Mouse (Mus musculus) heart, postnatal 0 days (tissue): ENCODE results near the gene Pbdc1. TPM values are rescaled to one million over a fixed set of nuclear protein-coding genes. Genes with fewer than 3 reads are reported as not detected.

Experiments used
- ATAC-seq: fragments of 200-750 bp; cut with Nextera tagmentation; 2 replicates; pipeline ENCODE4 v1.8.0; 2017; ENCODE audit warnings: low read depth, moderate number of reproducible peaks, moderate library complexity; ENCODE audit not compliant: insufficient read depth
- DNase-seq: peaks from one replicate; pipeline ENCODE4 v3.0.0-alpha.2; 2016; ENCODE audit warnings: low spot score
- H3K27ac ChIP-seq: fragments of 300-500 bp; sonication (generic); 2 replicates; pipeline ENCODE4 v1.5.1; 2014; ENCODE audit warnings: low read depth, mild to moderate bottlenecking
- H3K27me3 ChIP-seq: fragments of 300-500 bp; sonication (generic); 2 replicates; pipeline ENCODE4 v1.6.1; 2014; ENCODE audit warnings: low read length, mixed read lengths; ENCODE audit not compliant: control insufficient read depth, insufficient read depth
- H3K36me3 ChIP-seq: fragments of 300-500 bp; sonication (generic); replicated peaks from 2 replicates; pipeline ENCODE4 v1.6.1; 2014; ENCODE audit warnings: low read length, mixed read lengths; ENCODE audit not compliant: control insufficient read depth, insufficient read depth
- H3K4me1 ChIP-seq: fragments of 300-500 bp; sonication (generic); 2 replicates; pipeline ENCODE4 v1.6.1; 2014; ENCODE audit warnings: antibody characterized with exemption; ENCODE audit not compliant: control insufficient read depth, insufficient read depth
- H3K4me2 ChIP-seq: fragments of 300-500 bp; sonication (generic); 2 replicates; pipeline ENCODE4 v1.6.1; 2014; ENCODE audit warnings: low read depth, mild to moderate bottlenecking, low read length, moderate library complexity
- H3K4me3 ChIP-seq: fragments of 300-500 bp; sonication (generic); 2 replicates; pipeline ENCODE4 v1.5.1; 2014; ENCODE audit warnings: low read depth, low read length
- H3K9ac ChIP-seq: fragments of 300-500 bp; sonication (generic); replicated peaks from 2 replicates; pipeline ENCODE4 v1.6.1; 2014; ENCODE audit warnings: low read depth, low read length, mixed read lengths
- H3K9me3 ChIP-seq: fragments of 300-500 bp; sonication (generic); replicated peaks from 2 replicates; pipeline ENCODE4 v1.6.1; 2016; ENCODE audit warnings: low read length; ENCODE audit not compliant: control insufficient read depth
- CTCF ChIP-seq: IDR thresholded peaks from 2 replicates; pipeline ENCODE4 v1.5.1; 2016; ENCODE audit warnings: antibody characterized with exemption, control low read depth, low read depth
- EP300 ChIP-seq: IDR thresholded peaks from 2 replicates; pipeline ENCODE4 v1.6.1; 2016; ENCODE audit warnings: antibody characterized with exemption, low read depth
- WGBS: fragments of 180-500 bp; shearing (Covaris S2); extraction: QIAGEN DNeasy Blood & Tissue Kit; methylation state at CpG from one replicate; pipeline ENCODE4 v1.1.7; 2014; 5-methylcytosine and 5-hydroxymethylcytosine counted together
- polyA plus RNA-seq: library from polyadenylated mRNA; unstranded; fragments of >200 nt; fragmentation: Nextera tagmentation; extraction: Ambion mirVana; gene quantifications from 2 replicates; pipeline ENCODE4 v1.2.1, GENCODE M21; 2015
- total RNA-seq: library from RNA; depleted of rRNA; stranded (reverse); fragments of >200 nt; gene quantifications from 2 replicates; pipeline ENCODE4 v1.2.3, GENCODE M21; 2014; ENCODE audit warnings: low replicate concordance; rRNA removed

Pbdc1 gene
- total RNA-seq (13.7 and 20.7 TPM in 2 replicates), polyA plus RNA-seq (26.9 and 27.6 TPM in 2 replicates)

DNA sequence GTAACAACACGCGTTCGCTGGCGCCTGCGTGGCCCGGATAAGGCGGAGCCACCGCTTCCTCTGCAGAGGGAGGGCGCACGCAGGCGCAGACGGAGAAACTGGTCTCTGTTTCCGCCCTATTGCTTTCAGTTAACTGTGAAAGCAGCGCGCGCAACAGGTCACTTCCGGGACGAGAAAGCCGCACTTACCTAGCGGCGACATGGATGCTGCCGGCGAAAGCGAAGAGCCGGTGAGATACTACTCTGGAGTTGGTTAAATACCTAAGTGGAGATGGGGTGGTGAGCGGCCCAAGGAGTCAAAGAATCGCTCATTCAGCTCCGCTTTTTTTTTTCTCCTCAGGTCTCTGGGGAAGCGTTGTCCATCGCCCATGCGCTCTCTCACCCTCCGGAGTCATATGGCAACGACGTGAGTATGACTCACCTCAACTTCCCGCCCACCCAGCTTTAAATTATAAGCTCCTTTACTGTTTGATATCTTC is at the start of gene Pbdc1:
Pbdc1 (plus strand) TSS at position 142 of the 478 bp plus-strand sequence.
- peak; percentile 99 for ATAC-seq
- Histone ChIP-seq H3K4me2 (peak within 1 kb of the TSS; percentile 78), H3K36me3 (peaks cover 7% of the 10 kb centered on the region; the same call in 1 of the 2 replicates), H3K9me3 (no peaks in the 10 kb centered on the region), H3K4me1 (no peaks in the 10 kb centered on the region), H3K27me3 (no peaks in the 10 kb centered on the region), H3K4me3 (peak within 1 kb of the TSS; percentile 60), H3K27ac (peak within 1 kb of the TSS; percentile 61; the same call in 1 of the 2 replicates), H3K9ac (peak within 1 kb of the TSS; percentile 48)
- TF ChIP-seq CTCF (no peak), EP300 (no peak)
- WGBS, result 3% methylated on average over 35 of the region's 35 CpGs
- DNase-seq, result peak; percentile 92

GRCm38 (mm10) chrX:105037666-105038065 is 41.9 kb upstream of the Pbdc1 start:
- H3K36me3 ChIP-seq, result peaks cover 4% of the 10 kb centered on the region; the same call in 1 of the 2 replicates
- no peak for DNase-seq

DNA sequence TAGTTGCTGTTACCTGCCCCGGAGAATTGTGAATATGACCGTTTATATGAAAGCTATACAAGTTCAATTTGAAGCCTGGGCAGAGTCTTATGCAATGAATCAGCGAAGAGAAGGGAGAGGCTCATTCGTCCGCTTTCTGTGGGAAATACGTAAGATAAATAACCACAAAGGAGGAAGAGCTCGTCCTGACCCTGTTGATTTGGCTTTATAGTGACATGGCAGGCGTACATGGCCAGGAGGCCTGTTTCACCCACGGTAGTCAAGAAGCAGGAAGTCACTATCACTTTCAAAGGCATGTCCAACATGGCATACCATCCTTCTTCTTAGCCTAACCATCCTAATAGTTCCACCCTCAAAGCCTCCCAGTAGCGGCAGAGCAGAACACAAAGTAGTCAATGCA is 15.3 kb upstream of the Pbdc1 start:
- Histone ChIP-seq H3K4me2 (no peak overlapping the region), H3K27ac (no peak overlapping the region), H3K9ac (no peak overlapping the region), H3K36me3 (peaks cover 49% of the 10 kb centered on the region), H3K4me1 (no peaks in the 10 kb centered on the region), H3K9me3 (no peaks in the 10 kb centered on the region), H3K4me3 (no peak overlapping the region), H3K27me3 (no peaks in the 10 kb centered on the region)
- TF ChIP-seq CTCF (no peak), EP300 (no peak)
- 91% methylated on average over 10 of the region's 10 CpGs for WGBS
- ATAC-seq (no peak), DNase-seq (no peak)

More at GRCm38 (mm10) chrX:105037666-105038065, 41.9 kb upstream of the Pbdc1 start:
- H3K27me3 ChIP-seq, result no peaks in the 10 kb centered on the region
- H3K4me2 ChIP-seq, result no peak overlapping the region
- no peak overlapping the region for H3K9ac ChIP-seq
- H3K4me3 ChIP-seq, result no peak overlapping the region
- WGBS, result 80% methylated on average over 3 of the region's 3 CpGs
- H3K9me3 ChIP-seq, result no peaks in the 10 kb centered on the region
- H3K27ac ChIP-seq, result no peak overlapping the region
- H3K4me1 ChIP-seq, result no peaks in the 10 kb centered on the region
- no peak for ATAC-seq
- TF ChIP-seq CTCF (peak; percentile 25), EP300 (no peak)

GRCm38 (mm10) chrX:105064801-105065200 is 14.8 kb upstream of the Pbdc1 start:
- TF ChIP-seq EP300, result no peak
- no peak for TF ChIP-seq CTCF
- DNase-seq (no peak), ATAC-seq (no peak)
- H3K9ac ChIP-seq, result no peak overlapping the region
- no peak overlapping the region for H3K4me3 ChIP-seq
- no peak overlapping the region for H3K27ac ChIP-seq
- 83% methylated on average over 4 of the region's 4 CpGs for WGBS
- no peaks in the 10 kb centered on the region for H3K27me3 ChIP-seq
- peaks cover 43% of the 10 kb centered on the region for H3K36me3 ChIP-seq
- no peaks in the 10 kb centered on the region for H3K9me3 ChIP-seq
- no peaks in the 10 kb centered on the region for H3K4me1 ChIP-seq
- H3K4me2 ChIP-seq, result no peak overlapping the region

DNA sequence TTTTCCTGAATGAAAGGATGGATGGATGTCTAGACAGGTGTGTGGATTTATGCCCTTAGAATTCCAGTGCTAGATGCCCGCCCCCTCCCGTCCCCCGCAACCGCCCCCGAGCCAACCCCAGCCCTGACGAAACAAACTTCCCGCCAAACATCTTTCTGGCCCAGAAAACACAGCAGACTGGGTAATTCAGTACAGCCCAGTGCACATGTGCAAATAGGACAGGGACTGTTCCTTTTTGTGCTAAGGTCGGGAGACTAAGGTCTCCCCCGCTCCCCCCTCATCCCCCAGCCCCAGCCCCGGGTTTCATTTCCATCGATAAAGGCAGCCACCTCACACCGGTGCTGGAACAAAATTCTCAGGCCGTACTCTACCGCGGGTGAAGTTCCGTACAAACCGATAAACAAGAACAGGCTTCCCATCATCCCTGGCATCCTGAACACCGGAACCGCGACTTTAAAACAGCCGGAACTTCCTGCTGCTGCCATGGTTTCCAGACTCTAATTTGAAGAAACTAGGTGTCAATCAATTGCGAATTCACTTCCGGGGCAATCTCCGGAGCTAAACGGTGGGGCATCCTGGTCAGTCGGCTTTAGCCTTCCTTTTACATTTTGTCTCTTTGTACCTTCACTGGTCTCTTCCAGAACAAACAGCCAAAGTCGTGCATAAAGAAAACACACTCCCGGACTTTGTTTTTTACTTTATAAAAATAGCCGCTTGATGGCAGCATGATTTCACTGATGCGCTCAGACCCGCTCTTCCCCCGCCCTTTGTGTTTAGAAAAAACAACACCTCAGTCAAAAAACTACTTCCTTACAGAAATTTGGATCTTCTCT is 9.7 kb upstream of the Pbdc1 start:
- H3K4me1 ChIP-seq, result no peaks in the 10 kb centered on the region
- H3K4me2 ChIP-seq, result peak overlapping the region; percentile 76
- H3K4me3 ChIP-seq, result peak overlapping the region; percentile 69
- 1% methylated on average over 32 of the region's 32 CpGs for WGBS
- H3K27me3 ChIP-seq, result no peaks in the 10 kb centered on the region
- TF ChIP-seq EP300, result no peak; the same call in 1 of the 2 replicates
- peak; percentile 39 for TF ChIP-seq CTCF
- H3K27ac ChIP-seq, result peak overlapping the region; percentile 66
- peak; percentile 95 for ATAC-seq
- H3K9ac ChIP-seq, result peak overlapping the region; percentile 57
- no peaks in the 10 kb centered on the region for H3K9me3 ChIP-seq
- peaks cover 26% of the 10 kb centered on the region for H3K36me3 ChIP-seq
- DNase-seq, result peak; percentile 87
